Mouse (Mus musculus) retina, embryonic 14.5 days (tissue): ENCODE measurements around the gene Tmem269.

Experiments
- DNase-seq: peaks from one replicate; pipeline ENCODE4 v3.0.0-alpha.2; 2015; ENCODE audit warnings: low spot score

Gene Tmem269

DNA sequence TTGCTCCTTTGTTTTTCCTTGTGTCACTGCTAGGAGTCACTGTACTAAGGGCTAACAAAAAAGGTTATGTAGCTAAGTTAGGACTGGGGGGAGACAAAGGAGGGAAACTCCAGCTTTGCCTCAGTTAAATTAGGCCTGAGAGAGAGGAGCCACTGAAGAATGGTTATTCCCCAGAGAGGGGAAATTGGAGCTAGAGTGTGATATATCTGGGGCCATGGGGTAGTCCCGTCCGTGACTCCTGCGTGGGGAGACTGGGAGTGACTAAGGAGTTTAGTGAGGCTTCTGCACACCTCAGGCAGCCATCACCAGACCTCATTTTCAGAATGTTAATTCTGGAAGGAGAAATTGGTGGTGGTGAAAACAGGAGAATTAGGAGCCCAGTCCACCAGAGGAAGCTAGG is 16.3 kb upstream of the Tmem269 start:
- no peak for DNase-seq

DNA sequence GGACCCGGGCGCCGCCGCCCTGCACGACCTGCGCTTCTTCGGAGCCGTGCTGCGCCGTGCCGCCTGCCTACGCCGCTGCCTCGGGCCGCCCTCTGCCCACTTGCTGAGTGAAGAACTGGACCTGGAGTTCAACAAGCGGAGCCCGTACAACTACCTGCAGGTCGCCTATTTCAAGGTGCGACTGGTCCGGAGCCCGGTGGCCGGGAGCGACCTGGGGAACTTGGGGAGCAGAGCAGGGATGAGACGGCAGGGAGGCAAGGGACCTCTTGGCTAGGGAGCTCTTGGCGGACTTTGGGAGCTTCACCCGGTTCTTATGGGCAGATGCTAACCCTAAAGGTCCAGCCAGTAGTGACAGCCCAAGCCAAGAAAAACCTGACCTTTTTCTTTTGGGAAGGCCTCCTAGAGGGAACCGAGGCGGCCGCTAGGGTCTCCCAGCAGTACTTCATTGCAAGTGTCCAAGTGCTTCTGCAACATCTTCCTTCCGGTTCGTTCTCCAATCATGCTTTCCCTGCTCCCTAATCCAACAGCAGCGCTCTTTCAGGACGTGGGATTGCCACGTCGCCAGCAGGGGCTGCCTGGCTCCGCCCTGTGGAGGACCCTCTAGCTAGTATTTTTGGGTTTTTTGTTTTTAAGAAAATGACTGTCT is 15.4 kb upstream of the Tmem269 start:
- peak; percentile 72 for DNase-seq

DNA sequence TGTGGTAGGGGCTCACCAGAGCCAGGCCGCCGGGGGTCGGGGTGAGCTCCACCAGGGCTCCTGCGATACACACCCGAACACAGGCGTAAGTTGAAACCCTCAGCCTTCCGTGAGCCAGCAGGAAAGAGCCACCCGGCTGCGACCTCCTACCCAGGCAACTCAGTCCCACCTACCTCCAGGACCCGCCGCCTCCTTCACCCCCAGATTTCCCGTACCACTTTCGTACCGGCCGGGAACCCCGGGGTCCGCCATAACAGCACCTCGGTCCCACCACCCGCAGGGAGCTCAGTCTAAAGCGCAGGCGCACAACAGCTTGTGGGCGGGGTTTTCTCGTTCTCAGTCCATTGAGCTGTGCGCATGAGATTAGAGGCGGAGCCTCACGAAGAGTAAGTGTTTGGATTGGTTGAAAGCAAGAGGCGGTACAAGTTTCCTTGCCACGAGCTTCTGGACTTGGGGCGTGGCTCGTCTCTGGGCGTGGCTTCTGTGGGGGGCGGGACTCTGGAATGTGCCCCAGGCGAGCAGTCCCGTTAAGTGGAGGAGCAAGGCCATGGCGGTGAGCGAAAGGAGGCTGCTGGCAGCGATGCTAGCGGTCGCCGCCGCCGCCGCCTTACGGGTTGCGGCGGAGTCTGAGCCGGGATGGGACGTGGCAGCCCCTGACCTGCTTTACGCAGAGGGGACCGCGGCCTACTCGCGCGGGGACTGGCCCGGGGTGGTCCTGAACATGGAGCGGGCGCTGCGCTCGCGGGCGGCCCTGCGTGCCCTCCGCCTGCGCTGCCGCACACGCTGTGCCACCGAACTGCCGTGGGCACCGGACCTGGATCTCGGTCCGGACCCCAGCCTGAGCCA is 14.6 kb upstream of the Tmem269 start, which contains the start of the genes AU022252 and P3h1:
TSS of gene AU022252 (minus strand) at position 303 of the 846 bp plus-strand sequence.
TSS of gene P3h1 (plus strand) at position 506 of the 846 bp plus-strand sequence.
- peak; percentile 100 for DNase-seq

DNA sequence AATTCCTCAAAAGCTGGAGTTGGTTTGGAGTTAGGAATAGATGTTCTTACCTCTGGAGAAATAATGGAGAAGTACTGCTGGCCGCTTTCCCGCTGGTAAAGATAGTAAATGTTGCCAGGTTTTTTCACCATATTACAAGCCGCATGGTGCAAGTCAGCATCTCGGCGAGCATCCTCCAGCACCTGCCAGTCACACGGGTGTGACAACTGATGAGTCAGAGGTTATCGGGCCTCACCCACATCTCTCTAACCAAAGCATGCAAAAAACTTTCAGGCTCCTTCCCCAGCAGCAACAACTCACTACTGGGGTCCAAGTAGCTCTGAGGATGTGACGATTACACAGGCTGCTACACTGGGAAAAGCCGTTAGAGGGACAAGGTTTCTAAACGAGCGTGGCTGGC is 8.7 kb upstream of the Tmem269 start:
- no peak for DNase-seq

DNA sequence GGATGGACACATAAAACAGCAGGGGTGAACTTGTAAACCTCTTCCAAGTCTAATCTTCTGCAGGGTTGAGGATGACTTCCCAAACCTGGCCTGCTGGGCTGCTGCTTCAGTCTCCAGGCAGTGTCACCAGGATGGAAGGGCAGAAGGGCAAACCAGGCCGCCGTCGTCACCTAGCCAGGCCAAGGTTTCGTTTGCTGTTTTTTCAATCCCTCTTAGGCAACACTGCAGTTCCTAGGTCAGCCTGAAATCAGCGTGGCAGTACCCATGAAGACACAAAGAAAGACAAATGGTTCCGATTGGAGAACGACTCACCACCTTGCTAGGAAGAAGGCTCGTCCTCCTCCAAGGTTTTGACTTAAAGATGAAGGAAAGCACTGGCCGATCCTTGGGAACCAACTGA is 7.7 kb upstream of the Tmem269 start:
- DNase-seq: no peak

DNA sequence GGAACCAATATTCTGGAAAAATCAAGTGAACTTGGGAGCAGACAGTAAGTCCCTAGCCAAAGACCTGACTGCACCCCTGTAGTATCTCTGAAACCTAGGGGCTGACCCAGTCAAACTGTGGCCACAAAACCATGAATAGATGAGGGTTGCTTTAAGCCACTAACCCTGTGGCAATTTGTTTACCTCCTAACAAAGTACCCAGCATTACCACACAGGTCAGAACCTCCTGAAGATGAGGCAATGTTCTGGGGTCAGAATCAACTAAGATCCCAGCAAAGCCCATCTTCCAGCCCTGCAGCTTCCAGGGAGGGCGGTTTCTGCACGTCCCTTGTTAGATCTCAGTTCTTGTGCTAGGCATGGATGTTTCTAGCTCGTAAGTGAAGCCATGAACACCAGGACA is 6.5 kb upstream of the Tmem269 start:
- DNase-seq: no peak

DNA sequence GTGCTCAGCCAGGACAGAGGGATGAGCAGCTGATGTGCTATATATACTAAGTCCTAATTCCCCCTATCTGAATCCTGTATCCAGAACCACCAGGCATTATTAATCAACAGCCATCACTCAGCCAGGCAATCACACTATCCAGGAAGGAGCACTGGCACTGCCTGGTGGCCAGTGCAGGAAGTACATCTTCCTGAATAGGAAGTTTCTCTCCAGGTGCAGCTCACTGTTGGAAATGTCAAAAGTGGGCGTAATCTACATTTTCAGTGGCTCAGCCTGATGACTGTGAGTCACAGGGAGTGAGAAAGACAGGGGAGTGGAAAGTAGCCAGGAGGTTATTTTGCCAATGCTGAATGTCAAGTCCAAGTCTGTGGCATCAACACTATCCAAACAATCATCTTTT is 5.7 kb upstream of the Tmem269 start:
- DNase-seq: peak; percentile 77

DNA sequence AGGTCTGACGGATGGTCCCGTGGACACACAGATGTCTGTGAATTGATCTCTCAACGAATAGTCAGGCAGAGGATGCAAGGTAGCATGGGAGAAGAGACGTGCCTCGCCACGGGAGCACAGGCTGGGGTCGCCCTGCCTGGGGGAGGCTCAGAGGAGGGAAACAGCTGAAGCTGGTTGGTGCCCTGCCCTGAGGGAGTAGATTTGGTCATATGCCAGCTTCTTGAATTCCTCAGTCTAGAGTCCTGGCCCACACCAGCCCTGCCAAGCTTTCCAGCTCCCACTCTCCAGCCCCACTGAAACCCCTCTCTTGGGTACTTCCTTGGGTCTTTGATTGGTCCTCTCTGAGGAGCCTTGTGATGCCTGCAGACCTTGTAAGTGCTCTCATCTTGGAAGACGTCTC is 1.4 kb downstream of the Tmem269 start:
- no peak for DNase-seq

DNA sequence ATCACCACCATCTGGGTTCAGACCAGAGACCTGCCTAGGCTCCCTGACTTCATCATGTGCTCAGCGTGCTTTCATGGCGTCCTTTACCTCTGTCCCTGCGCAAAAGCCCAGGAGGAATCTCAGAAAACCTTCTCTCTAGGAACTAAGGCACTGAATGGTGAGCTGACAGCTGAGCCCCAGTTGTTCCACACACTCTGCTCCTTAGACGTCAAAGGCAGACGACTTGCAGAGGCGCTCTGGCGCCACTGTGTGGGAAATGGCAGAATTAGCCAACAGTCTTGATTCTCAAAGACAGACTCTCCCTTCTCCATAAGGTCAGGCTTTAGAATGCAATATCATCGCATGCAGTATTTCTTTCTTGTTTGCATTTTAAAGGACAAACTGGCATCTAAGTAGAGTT is 13.3 kb downstream of the Tmem269 start:
- peak; percentile 80 for DNase-seq

DNA sequence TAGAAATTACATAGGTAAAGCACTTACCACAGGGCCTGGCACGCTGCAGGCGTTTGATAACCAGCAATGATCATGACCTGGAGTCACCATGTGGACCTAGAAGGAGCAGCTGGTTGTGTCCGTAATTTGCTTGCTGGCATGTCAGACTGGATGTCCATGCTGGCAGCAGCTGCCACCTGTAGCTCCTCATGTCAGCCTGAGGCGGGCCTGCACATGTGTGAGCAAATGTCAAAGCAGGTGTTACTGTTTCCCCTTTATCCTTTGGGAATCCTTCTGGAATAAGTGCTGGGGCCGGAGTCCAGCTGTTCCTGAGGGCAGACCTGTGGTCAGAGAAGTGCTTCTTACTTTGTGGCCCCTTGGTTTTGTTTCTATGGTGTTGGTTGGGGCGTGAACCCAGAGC is 19.9 kb downstream of the Tmem269 start:
- DNase-seq: no peak

DNA sequence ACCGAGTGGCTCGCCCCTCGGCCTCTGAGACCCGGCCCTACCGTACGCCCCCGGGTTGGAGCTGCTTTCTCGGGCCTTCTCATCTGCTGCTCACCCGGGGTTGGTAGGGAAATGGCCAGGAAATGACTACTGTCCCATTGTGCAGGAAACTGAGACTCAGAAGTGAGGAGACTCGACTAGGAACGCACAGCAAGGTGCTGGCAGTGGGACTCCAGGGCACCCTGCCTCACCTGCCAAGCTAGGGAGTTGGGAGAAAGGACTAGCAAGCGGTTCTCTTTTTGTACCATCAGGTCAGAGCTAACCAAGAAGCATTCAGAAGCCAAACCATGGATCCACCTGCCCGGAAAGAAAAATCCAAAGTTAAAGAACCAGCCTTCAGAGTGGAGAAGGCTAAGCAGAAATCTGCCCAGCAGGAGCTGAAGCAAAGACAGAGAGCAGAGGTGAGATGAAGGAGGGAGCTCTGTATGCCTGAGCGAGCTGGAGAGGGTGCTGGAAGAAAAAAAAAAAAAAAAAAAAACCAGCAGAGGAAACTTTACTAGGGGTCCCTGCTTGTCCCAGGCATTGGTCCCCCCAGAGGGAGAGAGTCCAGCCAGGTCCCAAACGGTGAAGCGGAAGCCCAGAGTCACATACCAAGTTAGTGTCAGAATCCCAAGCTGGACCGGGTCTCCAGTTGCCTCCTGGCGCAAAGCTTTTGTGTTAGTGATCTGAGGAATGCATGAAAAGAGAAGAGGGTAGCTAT is 22.3 kb downstream of the Tmem269 start:
- no peak for DNase-seq

DNA sequence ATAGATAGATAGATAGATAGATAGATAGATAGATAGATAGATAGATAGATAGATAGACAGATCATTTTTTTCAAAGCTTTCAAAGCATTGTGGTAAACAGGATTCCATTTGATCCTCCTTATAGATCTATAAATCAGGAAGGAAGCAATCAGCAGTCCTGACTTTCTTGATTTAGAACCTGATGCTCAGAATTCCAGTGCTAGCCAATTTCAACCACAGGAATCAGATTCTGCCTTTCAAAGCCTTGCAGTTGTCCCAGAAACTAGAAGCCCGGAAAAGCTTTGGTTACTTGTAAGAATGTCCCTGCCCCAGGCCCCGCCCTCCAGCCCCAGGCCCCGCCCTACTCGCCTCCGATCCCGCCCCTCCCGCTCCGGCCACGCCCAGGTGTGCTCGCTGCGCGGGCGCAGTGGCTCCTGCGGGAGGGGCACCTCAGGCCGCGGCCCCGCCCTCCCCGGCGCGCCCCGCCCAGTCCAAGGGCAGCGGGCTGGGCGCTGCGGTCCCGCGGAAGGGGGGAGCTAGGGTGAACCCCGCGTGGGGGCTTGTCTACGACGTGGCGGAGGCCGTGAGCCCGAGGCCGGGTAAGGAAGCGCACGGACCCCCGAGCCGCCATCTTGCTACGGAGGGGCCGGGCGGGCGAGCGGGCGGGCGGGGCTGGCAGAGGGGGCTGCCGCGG is 23.0 kb downstream of the Tmem269 start, which contains the start of gene Svbp:
TSS of gene Svbp (plus strand) at position 398 of the 673 bp plus-strand sequence.
- peak; percentile 90 for DNase-seq

DNA sequence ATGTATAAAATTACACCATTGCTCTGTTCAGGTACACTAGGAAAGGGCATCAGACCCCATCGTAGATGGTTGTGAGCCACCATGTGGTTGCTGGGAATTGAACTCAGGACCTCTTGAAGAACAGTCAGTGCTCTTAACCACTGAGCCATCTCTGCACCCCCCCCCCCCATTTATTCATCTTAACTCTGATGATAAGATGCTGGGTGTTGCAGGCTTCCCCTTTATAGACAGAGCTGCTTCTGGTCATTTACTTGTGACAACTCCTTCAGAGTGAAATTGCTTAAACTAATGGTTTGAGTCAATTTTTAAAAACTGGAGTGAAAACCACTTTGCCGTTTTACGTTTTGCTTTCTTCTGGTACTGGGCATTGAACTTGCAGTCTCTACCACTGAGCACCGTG is 25.3 kb downstream of the Tmem269 start:
- DNase-seq: no peak

DNA sequence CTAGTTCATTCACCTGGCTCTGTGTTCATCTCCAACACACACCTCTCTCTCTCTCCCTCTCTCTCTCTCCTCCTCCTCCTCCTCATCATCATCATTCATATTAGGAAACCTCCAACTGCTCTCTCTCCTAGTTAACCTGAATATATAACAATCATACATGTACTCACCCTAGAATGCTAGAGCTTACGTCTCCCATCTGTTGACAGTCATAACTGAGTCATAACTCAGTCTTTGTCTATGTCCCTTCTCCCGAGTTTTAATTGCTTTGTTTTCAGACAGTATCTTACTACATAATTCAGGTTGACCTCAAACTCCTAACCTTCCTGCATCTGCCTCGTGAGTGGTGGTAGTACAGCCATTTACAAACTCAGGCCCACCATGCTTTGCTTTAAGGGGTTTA is 26.7 kb downstream of the Tmem269 start:
- DNase-seq: no peak

DNA sequence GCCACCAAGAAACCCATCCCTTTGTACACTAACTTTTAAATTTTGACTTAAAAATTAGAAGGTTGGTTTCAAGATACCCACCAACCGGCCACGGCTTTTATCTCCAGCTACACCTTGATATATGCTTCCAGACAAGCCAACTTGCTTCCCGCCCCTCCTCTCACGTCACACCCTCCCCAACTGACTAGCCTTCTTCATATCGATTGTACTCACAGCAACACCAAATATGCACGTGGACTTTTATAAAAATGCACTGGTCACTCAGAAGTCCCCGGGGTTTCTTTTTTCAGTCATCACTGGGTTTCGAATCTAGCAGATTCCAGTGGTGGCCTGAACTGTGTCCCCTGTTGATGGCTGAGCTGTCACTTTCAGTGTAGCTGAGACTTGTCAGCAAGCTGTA is 27.4 kb downstream of the Tmem269 start:
- DNase-seq: no peak

DNA sequence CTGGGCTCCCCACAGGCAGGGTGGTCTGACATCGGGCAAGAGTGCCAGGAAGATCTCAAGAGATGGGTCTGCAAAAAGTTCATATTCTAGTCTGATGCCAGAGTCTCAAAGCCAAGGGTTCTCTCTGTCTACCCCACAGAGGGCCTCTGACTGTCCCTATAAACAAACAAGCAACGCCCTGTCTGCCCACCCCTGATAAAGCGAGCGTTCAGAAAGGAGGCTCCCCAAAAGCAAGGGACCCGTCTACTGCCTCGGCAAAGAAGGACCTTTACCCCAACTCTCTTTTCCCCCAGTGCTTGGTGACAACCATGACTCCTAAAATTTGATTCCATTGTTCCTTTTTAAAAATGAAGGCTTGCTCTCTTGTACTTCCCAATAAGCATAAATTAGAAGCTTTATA is 28.2 kb downstream of the Tmem269 start, which contains the start of gene Ermap:
TSS of gene Ermap (minus strand) at position 148 of the 400 bp plus-strand sequence.
- DNase-seq: no peak

DNA sequence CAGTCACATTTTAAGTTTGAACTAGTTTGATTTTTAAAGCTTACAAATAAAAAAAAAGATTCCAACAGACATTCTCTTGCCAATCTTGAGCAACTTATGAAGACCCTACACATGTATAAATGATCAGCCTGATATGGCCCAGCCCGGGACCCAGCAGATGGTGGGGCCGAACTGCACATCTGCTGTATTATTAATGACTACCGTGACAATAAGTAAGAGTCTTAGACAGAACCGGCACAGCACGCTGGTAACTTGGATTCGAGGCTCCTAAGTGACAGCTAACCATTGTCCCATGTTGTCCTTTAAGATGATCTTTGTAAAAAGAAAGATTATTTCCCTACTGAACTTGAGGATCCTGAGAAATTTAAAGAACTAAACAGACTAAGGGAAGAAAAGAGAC is 28.6 kb downstream of the Tmem269 start:
- DNase-seq: peak; percentile 21

DNA sequence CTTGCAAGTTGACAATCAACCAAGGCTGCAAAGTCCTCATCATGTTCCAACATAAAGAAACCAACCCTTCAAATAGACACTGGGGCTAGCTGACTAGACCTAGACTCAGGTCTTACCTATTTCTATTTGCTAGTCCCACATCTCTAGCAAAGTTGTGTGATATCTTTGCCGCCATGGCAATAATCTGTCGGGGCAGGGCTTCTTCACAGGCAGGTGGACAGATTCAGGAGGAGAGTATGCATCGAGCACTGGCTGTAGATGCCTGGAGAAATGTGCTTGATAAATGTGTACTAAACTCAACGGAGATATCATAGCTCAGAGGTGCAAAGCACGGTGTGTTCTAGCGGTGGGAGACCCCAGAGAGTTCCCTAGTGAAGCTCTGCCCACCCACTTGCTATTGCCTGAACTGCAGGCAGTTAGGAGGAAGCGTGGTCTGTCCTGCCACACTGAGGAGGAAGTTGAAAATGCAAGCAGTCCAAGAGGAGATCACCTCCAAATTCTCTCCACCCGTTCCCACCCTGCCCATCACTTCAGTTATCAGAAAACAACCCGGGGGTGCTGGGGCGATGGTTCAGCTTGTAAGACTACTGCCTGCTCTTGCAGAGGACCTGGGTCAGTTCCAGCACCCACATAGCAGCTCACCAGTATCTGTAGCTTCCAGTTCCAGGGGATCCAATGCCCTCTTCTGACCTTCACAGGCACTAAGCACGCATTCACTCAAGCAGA is 29.8 kb downstream of the Tmem269 start:
- peak; percentile 9 for DNase-seq

DNA sequence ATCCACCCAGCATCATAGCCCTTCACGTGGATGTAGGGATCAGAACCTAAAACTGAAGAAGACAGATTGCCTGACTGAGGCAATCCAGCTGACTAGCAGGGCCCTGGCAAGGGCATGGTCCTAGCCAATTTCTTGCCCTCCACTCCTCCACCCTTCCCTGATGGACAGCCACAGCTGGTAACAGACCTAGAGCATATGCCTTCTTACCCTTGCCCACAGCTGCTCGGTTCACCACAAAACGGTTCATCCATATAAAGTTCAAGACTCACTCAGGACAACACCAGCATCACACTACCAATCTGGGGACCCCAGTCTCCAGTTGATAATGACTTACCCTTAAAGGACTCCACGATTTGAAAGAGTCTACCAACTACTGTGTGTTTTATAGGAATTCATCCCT is 32.2 kb downstream of the Tmem269 start:
- no peak for DNase-seq

DNA sequence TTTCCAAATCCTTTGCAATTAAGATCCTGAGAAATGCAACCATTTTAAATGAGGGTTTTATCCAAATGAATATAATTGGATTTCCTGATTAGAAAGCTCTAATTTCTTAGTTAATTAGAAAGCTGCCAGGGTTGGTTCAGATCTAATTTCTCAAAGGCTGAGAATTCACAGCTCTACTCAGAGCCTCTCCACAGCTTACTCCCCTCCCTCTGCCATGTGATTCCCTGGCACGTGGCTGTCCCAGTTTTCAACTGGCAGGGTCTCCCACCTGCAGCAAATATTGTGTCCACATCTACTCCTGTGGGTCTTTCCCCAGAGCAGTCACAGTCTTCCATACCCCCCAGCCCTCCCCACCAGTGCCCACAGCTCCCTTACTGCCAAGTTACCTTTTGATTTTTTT is 34.5 kb downstream of the Tmem269 start:
- DNase-seq: no peak

DNA sequence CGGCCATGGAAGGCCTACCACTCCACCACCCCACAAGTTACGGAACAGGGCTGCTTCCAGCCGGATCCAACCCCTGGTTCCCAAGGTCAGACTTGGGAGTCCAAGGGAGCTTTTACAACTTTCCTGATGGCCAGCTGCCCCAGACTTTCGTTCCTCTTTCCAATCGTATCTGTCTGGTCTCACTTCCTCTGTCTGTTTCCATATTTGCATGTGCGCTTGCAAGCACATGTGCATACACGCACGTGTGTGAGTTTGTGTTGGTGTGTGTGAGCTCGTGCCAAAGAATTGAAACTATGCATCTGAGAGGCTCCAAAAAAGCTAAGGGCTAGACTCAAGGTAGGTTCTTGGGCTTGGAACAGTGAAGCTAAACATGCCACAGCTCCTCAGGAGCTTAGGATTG is 36.6 kb downstream of the Tmem269 start:
- DNase-seq: no peak
